Mouse (Mus musculus): ENCODE data around the gene Brip1.

The Brip1 gene

DNA sequence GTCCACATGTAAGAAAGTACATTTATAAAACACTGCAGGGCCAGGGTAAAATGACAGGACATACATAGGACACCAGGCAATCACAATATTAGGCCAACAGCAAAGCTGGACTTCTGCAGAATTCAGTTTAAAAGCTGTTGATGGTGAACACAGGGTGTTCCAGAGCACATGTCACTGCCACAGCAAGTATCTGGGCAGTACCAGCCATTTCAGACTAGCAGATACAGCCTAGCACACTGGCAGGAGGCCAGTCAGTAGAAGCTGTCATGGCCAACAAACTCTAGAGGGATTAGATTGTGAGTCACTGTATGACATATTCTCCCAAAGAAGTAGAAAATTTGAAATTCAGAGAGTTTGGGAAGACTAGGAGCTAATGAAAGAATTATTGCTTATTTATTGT lies 94.4 kb downstream of the Brip1 start:
- DNase-seq: no peak

DNA sequence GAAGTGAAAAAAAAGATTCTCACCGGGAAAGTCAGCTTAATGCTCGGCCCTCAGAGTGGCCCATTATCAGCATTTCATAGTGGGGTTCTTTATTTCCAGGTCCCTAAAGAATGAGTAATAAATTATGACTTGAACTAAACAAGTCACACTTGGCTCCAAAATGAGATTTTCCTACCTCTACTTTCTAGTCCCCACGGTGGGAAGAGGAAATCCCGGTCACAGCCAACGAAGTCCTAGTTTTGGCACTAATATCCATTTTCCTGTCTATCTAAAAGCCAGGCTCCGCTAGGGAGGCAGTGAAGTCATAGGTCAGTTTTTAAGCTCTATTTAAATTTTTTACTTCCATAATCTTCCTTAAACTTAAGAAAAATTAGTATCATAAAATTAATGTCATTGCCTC lies 99.8 kb downstream of the Brip1 start:
- no peak for DNase-seq

DNA sequence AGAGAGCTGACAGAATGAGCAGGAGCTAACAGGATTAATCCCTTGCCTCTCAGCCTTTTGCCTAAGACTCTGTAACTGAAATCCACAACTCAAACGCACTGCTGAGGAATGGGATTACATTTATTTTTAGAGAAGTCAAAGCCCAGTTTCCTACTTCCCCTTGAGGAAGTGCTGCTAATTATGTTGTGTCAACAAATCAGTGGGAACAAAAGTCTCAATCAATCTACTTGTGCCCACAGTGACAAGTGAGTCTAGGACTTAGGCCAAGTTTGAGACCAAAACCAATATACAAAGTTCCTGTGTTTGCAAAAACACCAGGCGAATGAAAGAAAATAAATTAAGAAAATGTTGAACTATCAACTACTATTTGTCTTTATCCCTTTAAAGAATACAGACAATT lies 101.7 kb downstream of the Brip1 start:
- no peak for DNase-seq

DNA sequence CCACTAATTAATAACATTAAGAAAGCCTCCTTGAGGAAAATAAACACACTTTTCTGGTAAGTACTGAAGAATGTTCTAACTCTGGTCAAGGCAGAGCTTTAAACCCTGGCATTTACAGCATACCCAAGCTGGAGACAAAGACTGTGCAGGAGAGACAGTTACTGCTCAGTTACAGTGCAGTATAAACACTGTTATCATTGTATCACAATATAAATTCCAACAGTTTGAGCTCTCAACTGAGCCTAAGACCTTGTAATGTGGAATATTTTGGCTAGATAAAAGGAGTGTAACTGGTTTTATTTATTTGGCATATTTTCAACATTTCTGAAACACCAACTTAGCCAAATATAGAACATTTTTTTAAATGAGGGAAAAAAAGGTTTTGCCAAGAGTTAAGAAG lies 112.2 kb downstream of the Brip1 start:
- DNase-seq: no peak

DNA sequence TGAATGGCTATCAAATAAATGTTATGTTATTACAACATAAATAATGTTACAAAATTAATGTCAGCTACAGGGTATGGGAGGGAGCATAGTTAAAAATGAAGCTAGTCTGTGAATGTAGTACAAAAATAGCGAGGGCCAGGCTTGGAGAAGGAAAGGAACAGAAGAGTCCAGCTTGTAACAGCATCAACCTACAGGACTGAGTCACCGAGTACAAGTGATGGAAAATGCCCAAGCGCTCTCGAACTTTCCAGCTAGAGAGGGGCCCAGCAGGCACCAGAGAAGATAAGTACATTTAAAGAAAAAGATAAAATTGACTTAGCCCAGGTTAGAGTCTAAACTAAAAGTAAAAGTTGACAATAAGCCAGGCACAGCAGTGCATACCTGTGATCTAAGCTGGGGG lies 116.5 kb downstream of the Brip1 start:
- no peak for DNase-seq

DNA sequence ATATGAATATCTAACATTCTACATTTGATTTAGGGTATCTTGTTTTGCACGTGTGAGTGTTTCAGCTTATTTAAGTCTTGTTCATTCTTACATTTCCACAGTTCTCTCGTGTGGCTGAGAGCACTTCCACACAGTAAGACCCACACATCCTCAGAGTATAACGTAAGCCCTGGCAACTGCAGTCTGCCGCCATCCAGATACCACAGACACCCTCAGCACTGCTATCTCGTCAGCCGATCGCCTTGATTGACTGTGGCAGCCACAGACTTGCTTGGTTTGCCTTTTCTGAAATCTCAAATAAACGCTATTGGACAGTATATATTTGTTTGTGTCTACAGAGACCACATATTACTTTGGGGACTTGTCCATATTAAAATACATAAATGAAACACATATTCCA lies 123.0 kb downstream of the Brip1 start:
- DNase-seq: no peak

DNA sequence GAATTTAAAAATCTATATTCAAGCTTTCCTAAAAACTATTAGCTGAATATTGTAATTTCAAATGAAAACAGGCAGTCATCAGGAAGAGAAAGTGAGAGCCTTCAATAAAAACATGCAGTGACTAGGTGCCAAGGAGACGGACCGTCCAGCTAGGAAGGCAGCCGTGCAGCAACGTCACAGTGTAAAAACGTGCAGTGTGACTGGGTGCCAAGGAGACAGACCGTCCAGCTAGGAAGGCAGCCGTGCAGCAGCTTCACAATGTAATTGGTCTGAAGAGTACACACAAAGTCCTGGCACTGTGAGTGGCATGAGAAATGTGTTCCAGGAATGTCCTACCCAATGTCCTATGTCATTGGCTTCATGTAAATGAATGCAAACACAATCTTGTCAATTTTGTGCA lies 124.0 kb downstream of the Brip1 start:
- no peak for DNase-seq

DNA sequence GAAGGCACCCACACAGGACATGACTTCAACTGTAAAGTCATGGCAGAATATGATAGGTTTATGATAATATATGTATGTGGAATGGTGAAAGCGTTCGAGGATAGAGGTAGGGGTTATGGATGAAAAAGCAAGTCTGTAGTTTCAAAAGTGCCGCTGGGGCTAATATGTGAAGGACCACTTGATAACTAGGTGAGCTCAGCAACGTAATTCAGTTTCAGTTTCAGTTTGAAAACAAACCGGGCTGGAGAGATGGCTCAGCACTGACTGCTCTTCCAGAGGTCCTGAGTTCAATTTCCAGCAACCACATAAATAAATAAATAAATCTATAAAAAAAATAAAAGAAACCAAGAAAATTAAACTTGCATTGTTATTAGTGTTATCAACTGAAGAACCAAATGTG lies 124.6 kb downstream of the Brip1 start:
- DNase-seq: no peak

DNA sequence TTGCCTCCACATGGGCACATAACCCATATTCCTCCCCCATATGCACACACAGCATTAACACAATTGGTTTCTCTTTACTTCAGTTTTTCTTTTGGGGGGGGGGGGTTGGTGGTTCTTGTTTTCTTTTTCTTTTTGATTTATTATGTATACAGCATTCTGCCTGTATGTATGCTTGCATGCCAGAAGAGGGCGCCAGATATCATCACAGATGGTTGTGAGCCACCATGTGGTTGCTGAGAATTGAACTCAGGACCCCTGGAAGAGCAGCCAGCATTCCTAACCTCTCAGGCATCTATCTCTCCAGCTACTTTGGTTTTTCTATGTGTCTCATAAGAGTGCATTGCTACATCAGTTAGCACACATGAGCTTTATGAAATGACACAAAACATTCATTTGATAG lies 125.6 kb downstream of the Brip1 start:
- no peak for DNase-seq

DNA sequence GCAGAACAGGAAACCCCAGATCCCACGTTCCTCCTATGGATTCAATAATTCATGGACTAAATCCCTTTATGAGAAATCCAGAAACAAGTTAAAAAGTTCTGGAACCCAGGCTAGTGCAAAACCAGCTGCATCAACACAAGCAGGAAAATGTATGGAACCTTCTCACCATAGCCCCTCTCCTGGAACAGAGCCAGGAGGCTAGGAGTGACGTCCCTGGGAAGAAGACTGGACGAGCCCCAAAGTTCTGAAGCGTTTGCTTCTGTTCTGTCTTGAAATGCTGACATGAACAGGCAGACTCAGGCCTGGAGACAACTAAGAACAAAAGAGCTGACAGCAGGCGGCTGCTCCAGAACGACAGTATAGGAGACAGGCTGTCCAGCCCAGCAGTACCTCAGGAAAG lies 132.3 kb downstream of the Brip1 start:
- peak in 1 of 2 experiments; percentile 7 for DNase-seq

DNA sequence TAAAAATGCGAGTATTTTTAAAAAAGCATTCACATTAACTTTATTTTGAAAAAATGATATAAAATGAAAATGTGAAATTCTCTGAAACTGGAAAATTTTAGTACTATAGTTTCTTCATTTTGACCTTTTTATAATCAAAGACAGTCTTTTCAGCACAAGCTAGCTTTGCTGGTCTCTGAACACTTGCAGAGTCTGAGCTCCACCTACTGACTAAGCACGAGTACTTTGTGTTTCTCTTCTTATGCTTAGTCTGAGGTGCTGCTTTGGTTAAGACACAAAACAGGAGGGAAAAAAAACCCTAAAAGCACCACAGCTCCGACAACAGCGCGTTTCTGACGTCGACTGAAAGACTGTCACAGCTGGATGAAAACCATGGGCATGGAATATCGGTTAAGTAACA lies 133.8 kb downstream of the Brip1 start:
- DNase-seq: peak in 1 of 2 experiments; percentile 5

DNA sequence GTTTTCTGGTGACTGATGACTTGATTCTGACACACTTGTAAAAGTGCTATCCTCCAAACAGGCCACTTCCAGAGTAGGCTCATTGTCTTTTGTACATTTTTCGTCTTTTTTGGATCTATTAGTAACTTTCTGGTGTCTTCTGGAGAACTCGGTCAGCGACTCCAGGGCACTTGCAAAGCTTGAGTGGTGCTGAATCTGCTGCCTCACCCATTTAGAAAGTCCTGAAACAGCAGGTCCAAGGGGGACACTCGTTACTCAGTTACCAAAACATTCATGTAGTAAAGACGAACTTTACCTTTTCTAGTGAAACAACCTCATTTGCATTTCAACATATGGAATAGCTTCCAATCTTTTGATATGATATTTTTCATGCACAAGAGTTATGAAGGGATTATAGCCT lies 136.1 kb downstream of the Brip1 start:
- no peak for DNase-seq

DNA sequence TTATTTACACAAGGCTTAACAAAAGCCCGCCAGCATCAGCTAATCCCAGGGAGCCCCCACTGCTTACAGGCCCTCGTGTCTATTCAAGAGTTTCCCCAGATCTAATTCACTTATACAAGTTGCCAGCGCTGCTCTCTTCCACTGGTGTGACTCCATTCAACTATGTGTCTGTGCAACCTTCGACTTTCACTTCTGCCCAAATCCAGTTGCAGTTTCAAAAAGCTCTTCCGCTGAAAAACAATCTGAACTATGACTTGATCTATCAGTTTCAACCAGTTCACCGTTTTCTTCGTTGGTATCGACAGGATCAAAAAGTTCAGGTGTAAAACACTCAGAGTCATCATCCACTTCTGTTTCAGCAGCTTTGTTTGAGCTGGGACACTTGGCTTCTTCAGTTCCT lies 139.8 kb downstream of the Brip1 start:
- no peak for DNase-seq

DNA sequence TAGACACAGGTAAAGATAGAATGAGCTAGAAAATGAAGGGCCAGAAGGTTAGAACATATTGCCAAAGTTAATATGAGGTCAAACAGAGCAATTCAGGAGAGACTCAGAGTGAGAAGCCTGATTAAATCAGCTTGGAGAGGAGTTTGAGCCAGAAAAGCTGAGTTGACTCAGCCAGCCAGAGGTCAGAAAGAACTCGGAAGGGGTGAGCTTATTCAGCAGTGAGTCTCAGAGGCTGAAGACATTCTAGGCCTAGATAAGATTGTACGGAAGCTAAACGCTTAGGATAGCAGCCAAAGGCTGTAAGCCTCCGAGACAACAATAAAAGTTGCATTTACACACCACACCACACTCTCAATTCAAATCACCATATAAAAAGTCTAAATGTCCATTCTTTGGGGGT lies 141.9 kb downstream of the Brip1 start:
- DNase-seq: no peak

DNA sequence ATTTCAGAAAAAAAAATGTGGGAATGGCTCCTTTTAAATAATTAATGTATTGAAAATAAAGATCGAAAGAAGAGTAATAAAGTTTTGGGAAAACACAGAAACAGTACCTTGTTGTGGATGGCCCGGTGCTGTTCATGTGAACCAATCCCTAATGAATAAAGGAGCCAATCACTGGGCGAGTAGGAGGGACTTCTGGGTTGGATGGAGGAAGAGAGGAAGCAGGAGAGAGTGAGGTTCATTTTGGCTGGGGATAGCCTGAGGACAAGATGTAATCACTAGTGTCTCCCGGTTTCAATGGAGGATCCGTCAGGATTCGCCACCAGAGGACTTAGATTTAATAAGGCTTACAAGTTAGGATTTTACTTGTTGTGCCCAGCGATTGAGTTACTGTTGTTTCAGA lies 145.2 kb downstream of the Brip1 start:
- DNase-seq: no peak

DNA sequence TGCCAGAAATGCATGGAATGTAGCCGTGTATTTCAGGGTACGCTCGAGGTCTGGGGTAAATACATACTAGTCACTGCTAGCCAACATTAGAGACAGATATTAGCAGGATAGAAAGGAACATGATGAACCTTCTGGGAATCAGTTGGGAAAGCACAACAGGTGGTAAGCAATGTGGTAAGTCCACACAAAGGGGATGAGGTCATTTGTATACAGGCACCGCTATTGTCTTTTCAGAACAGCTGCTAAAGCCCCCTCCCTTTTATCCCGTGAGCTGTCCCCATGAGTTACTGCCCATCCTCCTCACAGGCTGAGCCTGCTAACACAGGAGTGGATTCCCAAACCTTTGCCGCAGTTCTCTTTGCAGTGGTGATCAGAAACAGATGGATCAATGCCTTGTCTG lies 149.6 kb downstream of the Brip1 start:
- DNase-seq: no peak

DNA sequence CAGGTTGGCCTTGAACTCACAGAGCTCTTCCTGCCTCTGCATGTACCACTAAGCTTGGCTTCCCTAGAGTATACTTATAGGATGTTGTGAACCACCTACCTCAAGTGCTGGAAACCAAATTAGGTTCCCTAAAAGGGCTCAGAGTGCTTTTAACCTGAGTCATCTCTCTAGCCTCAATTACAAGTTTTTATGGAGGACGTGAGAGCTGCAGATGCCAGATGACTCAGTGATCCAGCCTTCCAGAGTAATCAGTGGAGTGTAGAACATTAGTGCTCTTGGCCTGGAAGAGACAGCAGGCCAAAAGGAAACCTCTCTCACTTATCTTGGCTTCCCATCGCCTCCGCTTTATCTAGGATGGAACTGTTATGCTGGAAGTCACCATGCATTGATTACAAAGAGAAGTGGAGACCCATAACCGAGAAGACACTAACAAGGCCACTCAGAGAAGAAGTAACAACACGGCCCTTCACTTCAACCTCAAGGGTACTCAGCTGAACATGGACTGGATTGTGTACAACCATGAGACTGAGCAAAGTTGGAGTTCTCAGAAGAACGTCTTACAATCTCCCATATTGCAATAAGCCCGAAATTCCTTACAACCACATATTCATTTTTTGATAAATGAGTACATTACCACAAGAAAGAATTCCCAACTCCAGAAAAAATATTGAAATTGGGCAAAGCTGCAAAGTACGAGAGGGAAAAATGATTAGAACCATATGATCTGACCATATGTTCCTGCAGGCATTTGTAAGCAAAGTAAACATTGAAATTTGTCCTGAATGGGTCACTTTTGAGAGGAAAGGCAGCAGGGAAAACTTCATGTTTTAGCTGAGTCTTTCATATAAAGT lies 150.3 kb downstream of the Brip1 start:
- no peak for DNase-seq

DNA sequence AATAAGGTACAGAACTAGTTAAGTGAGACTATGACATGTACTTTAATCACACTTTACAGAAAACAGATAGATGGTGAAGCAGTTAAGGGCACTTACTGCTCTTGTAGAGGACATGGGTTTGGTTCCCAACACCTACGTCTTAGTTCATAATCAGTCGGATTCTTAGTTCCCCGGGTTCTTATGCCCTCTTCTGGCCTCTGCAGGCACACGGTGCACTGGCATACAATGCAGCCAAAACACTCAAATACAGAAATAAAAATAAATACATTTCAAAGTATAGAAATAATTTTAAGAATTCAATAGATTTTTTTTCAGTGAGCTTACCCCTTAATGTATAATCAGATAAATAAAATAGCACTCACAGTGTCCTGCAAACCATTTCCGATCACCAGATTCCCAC lies 161.0 kb downstream of the Brip1 start:
- no peak for DNase-seq

DNA sequence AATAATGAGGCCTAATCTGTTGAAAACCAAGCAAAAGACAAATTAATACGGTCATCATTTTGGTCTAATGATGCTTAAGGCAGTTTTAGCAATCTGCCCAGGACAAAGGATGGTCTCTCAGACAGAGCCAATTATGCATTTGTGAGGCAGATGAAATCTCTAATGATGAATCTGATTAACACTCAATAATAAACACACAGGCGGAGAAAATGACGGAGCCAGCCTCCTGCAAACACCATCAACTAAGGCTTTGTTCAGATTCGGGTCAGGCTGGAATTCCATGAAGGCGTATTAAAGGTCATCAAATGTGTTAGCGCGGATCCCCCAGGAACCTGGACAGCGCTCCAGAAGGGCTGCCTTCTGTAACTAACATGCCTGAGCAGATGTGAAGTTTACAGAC lies 161.6 kb downstream of the Brip1 start:
- DNase-seq: no peak

DNA sequence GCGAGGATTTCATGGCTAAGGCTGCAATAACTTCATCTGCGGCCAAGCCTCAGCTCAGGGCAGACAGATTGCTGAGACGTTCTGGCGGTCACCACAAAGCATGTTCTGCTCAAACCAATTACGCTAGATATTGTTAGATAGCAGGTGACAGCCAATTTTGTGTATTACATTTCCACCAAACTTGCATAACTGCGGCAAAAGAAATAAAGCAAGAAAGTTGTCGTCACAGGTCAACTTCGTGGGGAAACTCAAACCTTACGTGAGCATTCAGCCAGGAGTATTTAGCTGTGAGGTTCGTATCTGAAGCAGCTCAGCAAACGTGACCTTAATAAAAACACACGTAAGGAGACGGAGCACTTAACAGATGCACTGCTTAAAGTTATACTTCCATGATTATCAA lies 162.3 kb downstream of the Brip1 start:
- DNase-seq: no peak

DNA sequence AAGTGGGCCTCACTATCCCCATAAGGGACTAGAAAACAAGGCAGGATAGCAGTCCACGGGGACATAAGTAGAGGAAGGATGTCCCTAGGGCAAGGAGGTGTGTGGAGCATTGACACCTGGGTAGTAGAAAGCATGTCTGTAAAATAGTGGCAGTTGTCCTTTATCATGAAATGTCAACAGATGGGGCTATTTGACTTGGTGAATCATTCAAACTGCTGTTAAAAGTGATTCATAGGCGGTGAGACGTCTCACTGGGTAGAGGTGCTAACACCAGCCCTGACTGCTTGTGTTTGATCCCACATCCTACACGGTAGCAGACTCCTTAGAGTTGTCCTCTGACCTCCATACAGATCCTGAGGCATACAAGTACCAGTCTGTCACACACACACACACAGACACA lies 168.1 kb downstream of the Brip1 start:
- DNase-seq: no peak

DNA sequence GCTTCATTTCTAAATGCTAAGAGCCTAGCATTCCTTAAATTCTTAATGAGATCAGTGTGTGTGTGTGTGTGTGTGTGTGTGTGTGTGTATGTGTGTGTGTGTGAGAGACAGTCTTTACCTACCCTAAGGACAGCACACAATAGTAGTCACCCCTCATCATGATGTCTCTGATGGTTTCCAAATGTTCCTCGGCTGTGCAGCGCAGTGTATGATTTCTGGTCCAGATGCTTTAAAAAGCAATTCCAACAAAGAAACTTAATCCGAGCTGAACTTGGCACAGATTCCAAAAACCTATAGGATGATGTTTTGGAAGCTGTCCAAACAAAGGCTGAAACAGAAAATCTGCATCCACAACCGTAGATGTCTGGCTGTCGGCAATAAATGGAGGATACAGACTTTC lies 173.0 kb downstream of the Brip1 start:
- no peak for DNase-seq

DNA sequence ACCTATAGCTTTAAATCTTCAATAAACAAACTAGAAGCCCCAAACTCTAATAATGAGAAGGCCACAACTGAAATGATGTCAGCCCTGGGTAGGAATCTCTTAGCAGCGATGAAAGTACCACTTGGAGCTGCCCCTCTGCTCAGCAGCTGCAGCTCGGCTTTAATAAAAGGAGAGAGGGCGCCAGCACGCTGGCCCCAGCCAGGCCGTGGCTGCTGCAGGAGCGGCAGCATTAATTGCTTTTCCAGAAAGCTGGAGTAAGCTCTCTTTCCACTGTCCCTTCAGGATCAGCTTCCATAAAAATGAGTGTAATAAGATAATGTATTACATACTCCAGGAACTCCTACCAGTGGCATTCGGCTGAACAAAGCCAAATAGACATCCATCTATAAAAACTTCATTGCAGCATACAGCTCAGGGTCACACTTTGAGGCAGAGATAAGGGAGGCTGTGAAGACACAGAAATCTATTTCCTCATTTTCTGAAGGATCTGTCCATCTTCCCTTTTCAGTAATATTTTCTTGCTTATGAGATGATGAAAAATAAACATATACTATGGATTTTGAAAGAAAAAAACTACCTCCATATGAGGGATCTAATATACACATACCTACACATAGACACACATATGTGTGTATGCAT lies 174.3 kb downstream of the Brip1 start:
- DNase-seq: no peak

DNA sequence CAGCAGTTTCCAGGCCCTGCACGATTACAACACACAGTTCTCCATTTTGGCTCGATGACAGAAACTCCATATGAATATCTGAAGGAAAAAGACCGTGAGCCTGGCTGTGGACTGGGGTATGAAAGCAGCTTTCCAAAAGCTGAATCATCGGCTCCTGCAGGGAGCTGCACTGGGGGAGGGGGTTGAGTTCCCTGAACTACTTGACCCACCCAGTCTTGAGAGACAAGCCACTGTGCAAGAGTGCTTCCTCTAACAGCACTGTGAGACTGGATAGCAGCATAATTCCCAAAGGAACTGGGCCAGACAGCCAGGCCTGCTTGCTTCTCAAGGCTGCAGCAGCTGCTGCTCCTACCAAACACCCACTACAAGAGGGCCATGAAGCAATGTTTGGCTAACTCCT lies 178.6 kb downstream of the Brip1 start:
- peak in 1 of 2 experiments; percentile 28 for DNase-seq

DNA sequence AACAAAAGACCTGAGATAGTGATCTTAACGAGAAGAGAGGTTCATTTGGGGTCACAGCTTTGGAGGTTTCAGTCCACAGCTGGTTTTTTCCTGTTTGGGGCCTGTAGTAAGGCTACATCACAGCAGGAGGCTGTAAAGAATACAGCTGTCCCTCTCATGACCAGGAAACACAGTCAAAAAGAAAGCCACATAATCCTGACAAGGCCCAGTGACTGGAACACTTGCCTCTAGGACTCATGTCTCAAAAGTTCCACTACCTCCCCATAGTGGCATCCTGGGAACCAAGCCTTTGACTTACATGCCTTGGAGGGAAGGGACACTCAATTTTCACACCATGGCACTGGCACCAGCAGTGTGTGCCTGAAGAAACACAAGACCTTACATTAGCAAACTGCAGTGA lies 181.0 kb downstream of the Brip1 start:
- DNase-seq: no peak
